Mouse (Mus musculus) adrenal gland, postnatal 25 days (tissue): ENCODE data around the gene Tnnc2. TPM values are rescaled to one million over a fixed set of nuclear protein-coding genes. Genes with fewer than 3 reads are reported as not detected.

Experiments used
- DNase-seq: peaks from one replicate; pipeline ENCODE4 v3.0.0; 2021; ENCODE audit warnings: mixed read lengths
- total RNA-seq: library from RNA; stranded (reverse); gene quantifications from 2 replicates; pipeline ENCODE4 v1.2.3, GENCODE M21; 2021

The Tnnc2 gene
- total RNA-seq, 1 experiment from 2014 or later, result not detected

- DNase-seq, result no peak
These were observed 6.4 kb downstream of the Tnnc2 start for GRCm38 (mm10) chr2:164773229-164773988.

GRCm38 (mm10) chr2:164771123-164771522, 8.6 kb downstream of the Tnnc2 start:
- no peak for DNase-seq

- no peak for DNase-seq
These were observed 9.5 kb downstream of the Tnnc2 start for GRCm38 (mm10) chr2:164770279-164770678.

- DNase-seq, result peak; percentile 96
These were observed 10.3 kb downstream of the Tnnc2 start, which contains the start of gene Ube2c for GRCm38 (mm10) chr2:164769258-164770037. TSS of gene Ube2c (plus strand) at chr2:164769898.

- DNase-seq, result no peak
These were observed 11.8 kb downstream of the Tnnc2 start for GRCm38 (mm10) chr2:164767812-164768540.

GRCm38 (mm10) chr2:164765841-164766240, 13.9 kb downstream of the Tnnc2 start:
- no peak for DNase-seq

- DNase-seq, result no peak
These were observed 17.2 kb downstream of the Tnnc2 start for GRCm38 (mm10) chr2:164762593-164762992.

GRCm38 (mm10) chr2:164761971-164762370, 17.8 kb downstream of the Tnnc2 start:
- no peak for DNase-seq

- no peak for DNase-seq
These were observed 18.3 kb downstream of the Tnnc2 start for GRCm38 (mm10) chr2:164761502-164761901.

GRCm38 (mm10) chr2:164760059-164760833, 19.5 kb downstream of the Tnnc2 start:
- DNase-seq, result no peak

GRCm38 (mm10) chr2:164758692-164759091, 21.1 kb downstream of the Tnnc2 start:
- DNase-seq, result no peak

- DNase-seq, result no peak
These were observed 21.9 kb downstream of the Tnnc2 start for GRCm38 (mm10) chr2:164757841-164758240.

GRCm38 (mm10) chr2:164754800-164755199, 25.0 kb downstream of the Tnnc2 start:
- DNase-seq, result no peak

GRCm38 (mm10) chr2:164754105-164754504, 25.7 kb downstream of the Tnnc2 start:
- no peak for DNase-seq

GRCm38 (mm10) chr2:164752454-164752853, 27.3 kb downstream of the Tnnc2 start:
- DNase-seq, result no peak

GRCm38 (mm10) chr2:164748991-164749390, 30.8 kb downstream of the Tnnc2 start:
- no peak for DNase-seq

- no peak for DNase-seq
These were observed 31.6 kb downstream of the Tnnc2 start for GRCm38 (mm10) chr2:164748191-164748590.

- no peak for DNase-seq
These were observed 33.1 kb downstream of the Tnnc2 start for GRCm38 (mm10) chr2:164746693-164747092.

GRCm38 (mm10) chr2:164745843-164746479, 33.8 kb downstream of the Tnnc2 start, which contains the start of the genes Wfdc3 and Dnttip1:
TSS of gene Wfdc3 (minus strand) at chr2:164745931.
TSS of gene Dnttip1 (plus strand) at chr2:164745983.
- peak; percentile 95 for DNase-seq

- DNase-seq, result no peak
These were observed 34.8 kb downstream of the Tnnc2 start for GRCm38 (mm10) chr2:164744987-164745386.

- DNase-seq, result no peak
These were observed 39.9 kb downstream of the Tnnc2 start for GRCm38 (mm10) chr2:164739876-164740275.
